Mouse (Mus musculus) MEL (cell line): ENCODE measurements around the gene Htatip2. TPM values are rescaled to one million over a fixed set of nuclear protein-coding genes. Genes with fewer than 3 reads are reported as not detected.

ENCODE experiments used
- DNase-seq: peaks from one replicate; pipeline ENCODE4 v3.0.0; 2011; ENCODE audit warnings: low read depth, low spot score
- H3K27ac ChIP-seq: 2 replicates; pipeline ENCODE4 v1.5.1; 2012; ENCODE audit warnings: low read depth, mild to moderate bottlenecking, control low read depth, low read length, moderate library complexity; ENCODE audit not compliant: control insufficient read depth
- H3K27me3 ChIP-seq, 2 experiments: fragments of 150-350 bp in 1 of 2; sonication (generic) in 1 of 2; 2 replicates each; pipeline ENCODE4 v1.6.1; 2012; ENCODE audit warnings: low read length in 2 of 2, mild to moderate bottlenecking in 2 of 2, improper control_type of control experiment in 1 of 2, moderate library complexity in 1 of 2; ENCODE audit not compliant: insufficient read depth in 2 of 2, control insufficient read depth in 1 of 2
- H3K36me3 ChIP-seq, 2 experiments: 2 replicates each; pipeline ENCODE4 v1.6.1; 2012 to 2014; ENCODE audit warnings: low read length in 2 of 2, improper control_type of control experiment in 1 of 2, inconsistent platforms in 1 of 2, mild to moderate bottlenecking in 1 of 2; ENCODE audit not compliant: insufficient read depth in 2 of 2, control insufficient read depth in 1 of 2
- H3K4me1 ChIP-seq, 2 experiments: fragments of 150-350 bp in 1 of 2; sonication (generic) in 1 of 2; 2 replicates each; pipeline ENCODE4 v1.6.1; 2012; ENCODE audit warnings: low read length in 2 of 2, improper control_type of control experiment in 1 of 2, mild to moderate bottlenecking in 1 of 2; ENCODE audit not compliant: insufficient read depth in 2 of 2, control insufficient read depth in 1 of 2
- H3K4me3 ChIP-seq, 2 experiments: fragments of 150-350 bp in 1 of 2; sonication (generic) in 1 of 2; 2 replicates each; pipeline ENCODE4 v1.5.1; 2012; ENCODE audit warnings: low read depth in 2 of 2, low read length in 2 of 2, mild to moderate bottlenecking in 2 of 2, moderate library complexity in 2 of 2, control low read depth in 1 of 2, improper control_type of control experiment in 1 of 2; ENCODE audit not compliant: control insufficient read depth in 1 of 2, insufficient read depth in 1 of 2
- H3K79me2 ChIP-seq: 2 replicates; pipeline ENCODE4 v1.6.1; 2012; ENCODE audit warnings: mild to moderate bottlenecking, low read length, moderate library complexity; ENCODE audit not compliant: control insufficient read depth, poor library complexity, insufficient read depth
- H3K9ac ChIP-seq: 2 replicates; pipeline ENCODE4 v1.6.1; 2012; ENCODE audit warnings: low read depth, mild to moderate bottlenecking, control low read depth, low read length, moderate library complexity; ENCODE audit not compliant: control insufficient read depth, poor library complexity, severe bottlenecking
- H3K9me3 ChIP-seq: fragments of 150-350 bp; sonication (generic); replicated peaks from 2 replicates; pipeline ENCODE4 v1.6.1; 2012; ENCODE audit warnings: mild to moderate bottlenecking, low read length, improper control_type of control experiment, moderate library complexity; ENCODE audit not compliant: insufficient read depth
- BHLHE40 ChIP-seq: IDR thresholded peaks from 2 replicates; pipeline ENCODE4 v1.6.1; 2012; ENCODE audit warnings: low read depth, mild to moderate bottlenecking, inconsistent platforms, low read length, improper control_type of control experiment, borderline replicate concordance
- CHD1 ChIP-seq: IDR thresholded peaks from 2 replicates; pipeline ENCODE4 v1.6.1; 2012; ENCODE audit warnings: low read depth, mild to moderate bottlenecking, inconsistent platforms, low read length, improper control_type of control experiment
- CTCF ChIP-seq, 3 experiments: IDR thresholded peaks in 2 of 3; conservative IDR thresholded peaks in 1 of 3; 2 replicates each; pipeline ENCODE4 v1.5.1; 2011 to 2012; ENCODE audit warnings: low read length in 3 of 3, low read depth in 2 of 3, mild to moderate bottlenecking in 2 of 3, improper control_type of control experiment in 1 of 3, inconsistent platforms in 1 of 3, mixed read lengths in 1 of 3, moderate library complexity in 1 of 3; ENCODE audit not compliant: control insufficient read depth in 1 of 3, insufficient read depth in 1 of 3, poor library complexity in 1 of 3, severe bottlenecking in 1 of 3
- ETS1 ChIP-seq: IDR thresholded peaks from 2 replicates; pipeline ENCODE4 v1.6.1; 2012; ENCODE audit warnings: low read depth, mild to moderate bottlenecking, inconsistent platforms, low read length, improper control_type of control experiment, moderate library complexity
- GATA1 ChIP-seq: IDR thresholded peaks from 2 replicates; pipeline ENCODE4 v1.6.1; 2011; ENCODE audit warnings: low read depth, low read length, improper control_type of control experiment
- HCFC1 ChIP-seq: IDR thresholded peaks from 2 replicates; pipeline ENCODE4 v1.6.1; 2012; ENCODE audit warnings: low read depth, mild to moderate bottlenecking, inconsistent platforms, low read length, improper control_type of control experiment, moderate library complexity
- KAT2A ChIP-seq: conservative IDR thresholded peaks from 2 replicates; pipeline ENCODE4 v1.6.1; 2012; ENCODE audit warnings: low read depth, low read length, improper control_type of control experiment, inconsistent platforms
- MAX ChIP-seq: IDR thresholded peaks from 2 replicates; pipeline ENCODE4 v1.6.1; 2011; ENCODE audit warnings: low read length, improper control_type of control experiment
- MAZ ChIP-seq: IDR thresholded peaks from 2 replicates; pipeline ENCODE4 v1.6.1; 2012; ENCODE audit warnings: low read depth, mild to moderate bottlenecking, inconsistent platforms, low read length, improper control_type of control experiment
- MEF2A ChIP-seq: IDR thresholded peaks from 2 replicates; pipeline ENCODE4 v1.6.1; 2014; ENCODE audit warnings: low read depth, mild to moderate bottlenecking, inconsistent platforms, low read length, improper control_type of control experiment; ENCODE audit not compliant: poor library complexity, insufficient replicate concordance, severe bottlenecking; ENCODE audit errors: extremely low read depth
- MXI1 ChIP-seq: IDR thresholded peaks from 2 replicates; pipeline ENCODE4 v1.6.1; 2011; ENCODE audit warnings: mild to moderate bottlenecking, low read depth, low read length, improper control_type of control experiment
- NELFE ChIP-seq: IDR thresholded peaks from 2 replicates; pipeline ENCODE4 v1.6.1; 2011; ENCODE audit warnings: low read depth, low read length, improper control_type of control experiment
- POLR2A ChIP-seq, 2 experiments: IDR thresholded peaks; 2 replicates each; pipeline ENCODE4 v1.6.1; 2011 to 2012; ENCODE audit warnings: low read length in 2 of 2, mild to moderate bottlenecking in 2 of 2, control low read depth in 1 of 2, improper control_type of control experiment in 1 of 2, low read depth in 1 of 2, moderate library complexity in 1 of 2; ENCODE audit not compliant: control insufficient read depth in 1 of 2, insufficient read depth in 1 of 2, poor library complexity in 1 of 2
- RAD21 ChIP-seq: IDR thresholded peaks from 2 replicates; pipeline ENCODE4 v1.6.1; 2011; ENCODE audit warnings: mild to moderate bottlenecking, low read depth, low read length, improper control_type of control experiment
- RCOR1 ChIP-seq: IDR thresholded peaks from 2 replicates; pipeline ENCODE4 v1.6.1; 2012; ENCODE audit warnings: low read depth, mild to moderate bottlenecking, inconsistent platforms, low read length, improper control_type of control experiment
- SMC3 ChIP-seq: IDR thresholded peaks from 2 replicates; pipeline ENCODE4 v1.6.1; 2011; ENCODE audit warnings: low read depth, low read length, improper control_type of control experiment
- TAL1 ChIP-seq: IDR thresholded peaks from 2 replicates; pipeline ENCODE4 v1.6.1; 2012; ENCODE audit warnings: mild to moderate bottlenecking, inconsistent platforms, low read length, moderate library complexity, mixed read lengths
- UBTF ChIP-seq: IDR thresholded peaks from 2 replicates; pipeline ENCODE4 v1.6.1; 2012; ENCODE audit warnings: low read depth, mild to moderate bottlenecking, inconsistent platforms, low read length, improper control_type of control experiment, moderate library complexity, borderline replicate concordance; ENCODE audit not compliant: insufficient read depth
- USF1 ChIP-seq: IDR thresholded peaks from 2 replicates; pipeline ENCODE4 v1.6.1; 2014; ENCODE audit warnings: low read depth, mild to moderate bottlenecking, inconsistent platforms, low read length, improper control_type of control experiment, moderate library complexity
- ZMIZ1 ChIP-seq: IDR thresholded peaks from 2 replicates; pipeline ENCODE4 v1.6.1; 2012; ENCODE audit warnings: low read depth, mild to moderate bottlenecking, inconsistent platforms, low read length, improper control_type of control experiment, moderate library complexity
- polyA plus RNA-seq, 2 experiments: library from polyadenylated mRNA; stranded (reverse) in 1 of 2; unstranded in 1 of 2; fragments of >175 nt in 1 of 2; fragments of >200 nt in 1 of 2; gene quantifications; 2 replicates each; pipeline versions ENCODE4 v1.2.1 to v1.2.4; 2012; ENCODE audit warnings: low replicate concordance in 2 of 2, low read depth in 1 of 2; ENCODE audit not compliant: insufficient read length in 2 of 2, insufficient read depth in 1 of 2, missing spikeins in 1 of 2
- total RNA-seq: library from RNA; depleted of rRNA; stranded (reverse); fragments of 300-350 nt; gene quantifications from 2 replicates; pipeline ENCODE4 v1.2.3, GENCODE M21; 2012

Gene Htatip2
- total and polyA plus RNA-seq, 3 experiments = 22.5 to 37.8 TPM; not detected in 1

DNA sequence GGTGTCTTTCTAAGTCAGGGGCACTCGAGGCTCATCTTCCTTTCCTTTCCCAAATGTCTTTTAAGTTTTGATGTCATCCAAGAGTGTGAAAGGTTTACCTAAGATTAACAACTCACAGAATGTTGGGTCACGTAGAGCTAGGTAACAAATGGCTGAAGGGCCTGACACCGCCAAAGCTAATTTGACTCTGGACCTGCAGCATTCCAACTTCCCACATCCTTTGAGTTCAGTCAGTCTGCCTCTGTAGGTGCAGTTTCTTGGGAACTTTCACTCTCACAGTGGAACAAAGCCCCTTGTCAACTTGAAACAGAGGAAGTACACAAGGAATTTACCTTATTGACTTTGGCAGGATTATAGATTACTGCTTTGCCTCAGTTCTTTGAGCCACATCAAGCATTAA lies 50.6 kb downstream of the Htatip2 start:
- Histone ChIP-seq H3K9ac (no peak overlapping the region), H3K4me1 (peaks cover 12 to 16% of the 10 kb centered on the region in 2 experiments), H3K9me3 (no peaks in the 10 kb centered on the region), H3K27me3 (no peaks in the 10 kb centered on the region), H3K27ac (no peak overlapping the region), H3K79me2 (no peaks in the 10 kb centered on the region), H3K36me3 (peaks cover 14 to 21% of the 10 kb centered on the region in 2 experiments), H3K4me3 (no peak overlapping the region)
- TF ChIP-seq GATA1 = no peak
- TF ChIP-seq MXI1 = no peak
- no peak for DNase-seq

DNA sequence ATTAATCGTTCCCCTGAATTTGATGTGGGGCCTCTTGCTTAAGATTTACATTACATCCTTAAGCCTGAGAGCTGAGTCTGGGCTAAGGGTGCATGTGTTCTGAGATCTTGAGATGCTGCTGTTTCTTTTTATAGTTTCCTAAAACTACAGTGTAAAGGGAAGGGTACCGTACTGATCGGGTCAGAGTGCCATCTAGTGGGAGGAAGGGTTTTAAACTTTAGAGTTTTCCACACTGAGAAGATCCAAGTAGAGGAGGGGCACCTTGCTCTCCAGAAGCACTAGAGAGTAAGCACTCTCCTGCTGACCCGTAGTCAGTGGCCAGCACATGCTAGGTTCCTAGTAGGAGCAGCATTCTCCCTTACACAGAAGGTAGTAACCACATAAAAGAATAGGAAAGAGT lies 52.4 kb downstream of the Htatip2 start:
- no peak overlapping the region for H3K9ac ChIP-seq
- no peaks in the 10 kb centered on the region for H3K27me3 ChIP-seq
- no peak overlapping the region for H3K4me3 ChIP-seq
- H3K79me2 ChIP-seq = no peaks in the 10 kb centered on the region
- peaks cover 0 to 3% of the 10 kb centered on the region in 2 experiments; a peak in 1 of 4 replicates for H3K4me1 ChIP-seq
- peaks cover 0 to 17% of the 10 kb centered on the region in 2 experiments; a peak in 2 of 4 replicates for H3K36me3 ChIP-seq
- H3K27ac ChIP-seq = no peak overlapping the region
- peak; percentile 26 for DNase-seq
- H3K9me3 ChIP-seq = no peaks in the 10 kb centered on the region
- no peak for TF ChIP-seq NELFE
- no peak for TF ChIP-seq USF1
- peak; percentile 24 for TF ChIP-seq SMC3
- TF ChIP-seq CTCF (IDR thresholded peaks at IDR 0.05 in 2 of 3, conservative IDR thresholded peaks at IDR 0.05 in 1 of 3; ENCODE audit: control insufficient read depth in 1 of 3, insufficient read depth in 1 of 3, low read depth in 2 of 3, low read length in 3 of 3, poor library complexity in 1 of 3, severe bottlenecking in 1 of 3) = peak in 2 of 3 experiments; percentile 19 to 47; a peak in 3 of 6 replicates

DNA sequence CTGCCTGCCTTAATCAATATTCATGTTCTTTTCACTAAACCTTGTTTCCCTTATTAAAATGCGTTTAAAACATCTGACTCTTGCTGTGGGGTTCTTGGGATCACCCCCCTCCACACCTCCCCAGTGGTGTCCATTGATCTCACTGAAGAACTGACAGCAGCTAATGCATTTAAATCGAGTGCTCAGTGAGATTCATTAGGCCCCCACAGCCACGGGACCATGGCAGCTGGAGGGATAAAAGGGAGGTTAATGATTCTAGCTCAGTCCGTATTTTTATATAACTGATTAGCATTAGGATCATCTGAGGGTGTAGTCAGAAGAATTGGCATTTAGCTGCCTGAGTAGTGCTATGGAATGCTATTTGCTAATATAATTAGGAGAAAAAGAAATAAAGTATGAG lies 60.5 kb downstream of the Htatip2 start:
- Histone ChIP-seq H3K79me2 (no peaks in the 10 kb centered on the region), H3K4me1 (no peaks in the 10 kb centered on the region), H3K36me3 (peaks cover 0 to 24% of the 10 kb centered on the region in 2 experiments; a peak in 2 of 4 replicates)
- DNase-seq = no peak
- TF ChIP-seq RAD21 = no peak
- no peak for TF ChIP-seq MAZ
- TF ChIP-seq SMC3 = no peak
- TF ChIP-seq, all 39 proteins: peak for 0
- no peak overlapping the region for H3K27ac ChIP-seq
- no peaks in the 10 kb centered on the region for H3K27me3 ChIP-seq
- H3K9ac ChIP-seq = no peak overlapping the region
- H3K4me3 ChIP-seq = no peak overlapping the region
- H3K9me3 ChIP-seq = no peaks in the 10 kb centered on the region

DNA sequence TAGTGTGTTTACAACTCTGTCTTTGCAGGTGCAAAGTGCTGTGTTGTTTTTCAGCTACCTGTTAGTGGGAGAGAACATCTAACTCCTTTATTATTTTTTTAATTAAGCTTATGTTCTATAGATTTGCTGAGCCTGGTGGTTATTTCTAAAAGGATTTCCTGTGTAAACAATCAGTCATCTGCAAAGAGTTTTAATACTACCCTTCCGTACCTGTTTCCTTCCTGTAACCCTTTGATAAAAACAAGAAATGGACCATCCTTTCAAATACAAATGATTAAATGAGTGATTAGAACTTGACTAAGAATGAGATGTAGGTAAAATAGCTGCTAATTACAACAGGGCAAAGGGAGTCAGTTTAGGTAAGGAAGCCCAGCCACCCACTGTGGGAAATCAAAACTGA lies 62.5 kb downstream of the Htatip2 start:
- Histone ChIP-seq H3K9me3 (no peaks in the 10 kb centered on the region), H3K4me1 (no peaks in the 10 kb centered on the region), H3K79me2 (no peaks in the 10 kb centered on the region), H3K27me3 (no peaks in the 10 kb centered on the region), H3K9ac (no peak overlapping the region), H3K4me3 (no peak overlapping the region), H3K36me3 (peaks cover 0 to 31% of the 10 kb centered on the region in 2 experiments; a peak in 2 of 4 replicates), H3K27ac (no peak overlapping the region)
- no peak for DNase-seq
- no peak for TF ChIP-seq CHD1
- TF ChIP-seq RCOR1 = no peak
- TF ChIP-seq MEF2A = no peak
- no peak for TF ChIP-seq GATA1
- no peak for TF ChIP-seq BHLHE40
- TF ChIP-seq KAT2A = no peak
- TF ChIP-seq ETS1 = no peak
- TF ChIP-seq POLR2A (IDR thresholded peaks at IDR 0.05; ENCODE audit: control insufficient read depth in 1 of 2, insufficient read depth in 1 of 2, low read depth in 1 of 2, low read length in 2 of 2, poor library complexity in 1 of 2) = no peak
- TF ChIP-seq ZMIZ1 = no peak
- no peak for TF ChIP-seq UBTF
- no peak for TF ChIP-seq MAX
- TF ChIP-seq TAL1 = no peak
- TF ChIP-seq HCFC1 = no peak
- TF ChIP-seq CTCF (IDR thresholded peaks at IDR 0.05 in 2 of 3, conservative IDR thresholded peaks at IDR 0.05 in 1 of 3; ENCODE audit: control insufficient read depth in 1 of 3, insufficient read depth in 1 of 3, low read depth in 2 of 3, low read length in 3 of 3, poor library complexity in 1 of 3, severe bottlenecking in 1 of 3) = no peak
- TF ChIP-seq MXI1 = no peak
- no peak for TF ChIP-seq MAZ
